Mouse (Mus musculus) embryonic facial prominence, embryonic 10.5 days (tissue): ENCODE data around the gene Hist1h2bl. TPM values are rescaled to one million over a fixed set of nuclear protein-coding genes. Genes with fewer than 3 reads are reported as not detected.
"Not testable (repeated sequence)": the region's sequence is repeated elsewhere in the genome, so short reads cannot be mapped to it uniquely, and the experiment has no call there.

Experiments
- DNase-seq: peaks from one replicate; pipeline ENCODE4 v3.0.0-alpha.2; 2017; ENCODE audit warnings: low spot score
- H3K27ac ChIP-seq: fragments of 300-500 bp; sonication (generic); replicated peaks from 2 replicates; pipeline ENCODE4 v1.5.1; 2016; ENCODE audit warnings: mild to moderate bottlenecking
- H3K27me3 ChIP-seq: fragments of 300-500 bp; sonication (generic); replicated peaks from 2 replicates; pipeline ENCODE4 v1.6.1; 2016; ENCODE audit warnings: low read depth, mild to moderate bottlenecking; ENCODE audit not compliant: poor library complexity, severe bottlenecking
- H3K36me3 ChIP-seq: fragments of 300-500 bp; sonication (generic); replicated peaks from 2 replicates; pipeline ENCODE4 v1.6.1; 2016; ENCODE audit warnings: mild to moderate bottlenecking, moderate library complexity
- H3K4me1 ChIP-seq: fragments of 300-500 bp; sonication (generic); 2 replicates; pipeline ENCODE4 v1.6.1; 2016
- H3K4me3 ChIP-seq: fragments of 300-500 bp; sonication (generic); 2 replicates; pipeline ENCODE4 v1.5.1; 2016; ENCODE audit warnings: mild to moderate bottlenecking, moderate library complexity
- H3K9me3 ChIP-seq: fragments of 300-500 bp; sonication (generic); 2 replicates; pipeline ENCODE4 v1.6.1; 2016; ENCODE audit warnings: mild to moderate bottlenecking
- WGBS: fragments of 180-500 bp; shearing (Covaris S2); methylation state at CpG from one replicate; pipeline ENCODE4 v1.1.7; 2016; 5-methylcytosine and 5-hydroxymethylcytosine counted together
- polyA plus RNA-seq: library from polyadenylated mRNA; unstranded; fragments of >200 nt; fragmentation: Nextera tagmentation; extraction: Ambion mirVana; gene quantifications from 2 replicates; pipeline ENCODE4 v1.2.1, GENCODE M21; 2016

The Hist1h2bl gene
- polyA plus RNA-seq, 1 experiment from 2014 or later: 1.6 TPM

DNA sequence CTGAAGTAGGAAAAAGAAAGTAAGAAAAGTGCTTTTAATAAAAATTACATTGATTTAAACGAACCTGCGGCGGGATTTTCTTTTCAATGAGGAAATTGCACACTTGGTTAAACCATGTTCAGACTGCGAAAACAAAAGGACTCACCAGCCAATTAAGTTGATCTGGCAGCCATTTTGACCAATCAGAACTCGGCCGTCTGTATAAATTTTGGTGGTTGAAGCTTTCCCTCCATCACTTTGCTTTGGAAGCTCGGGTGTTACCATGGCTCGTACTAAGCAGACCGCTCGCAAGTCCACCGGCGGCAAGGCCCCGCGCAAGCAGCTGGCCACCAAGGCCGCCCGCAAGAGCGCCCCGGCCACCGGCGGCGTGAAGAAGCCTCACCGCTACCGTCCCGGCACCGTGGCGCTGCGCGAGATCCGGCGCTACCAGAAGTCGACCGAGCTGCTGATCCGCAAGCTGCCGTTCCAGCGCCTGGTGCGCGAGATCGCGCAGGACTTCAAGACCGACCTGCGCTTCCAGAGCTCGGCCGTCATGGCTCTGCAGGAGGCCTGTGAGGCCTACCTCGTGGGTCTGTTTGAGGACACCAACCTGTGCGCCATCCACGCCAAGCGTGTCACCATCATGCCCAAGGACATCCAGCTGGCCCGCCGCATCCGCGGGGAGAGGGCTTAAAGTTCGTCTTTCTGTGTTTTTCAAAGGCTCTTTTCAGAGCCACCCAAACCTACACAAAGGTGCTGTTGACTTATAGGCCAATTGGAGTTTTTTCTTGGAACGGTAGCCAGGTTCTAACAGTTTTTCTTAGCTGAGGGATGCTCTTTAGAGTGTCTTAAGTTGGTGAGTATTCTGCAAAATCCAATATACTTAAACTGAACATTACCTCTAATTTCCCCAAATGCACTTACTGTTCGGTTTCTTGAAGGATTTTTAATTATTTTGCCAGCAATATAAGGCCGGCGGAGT lies 1.7 kb upstream of the Hist1h2bl start, which contains the start of gene Hist1h3h:
Gene Hist1h3h (plus strand): TSS at position 263 of the 961 bp plus-strand sequence.
- not testable (repeated sequence) for H3K36me3 ChIP-seq, H3K9me3 ChIP-seq, H3K27me3 ChIP-seq
- under 1% methylated on average over 30 of the region's 56 CpGs for WGBS
- Histone ChIP-seq H3K27ac (peak within 1 kb of the TSS; percentile 96), H3K4me1 (peaks cover 36% of the 10 kb centered on the region), H3K4me3 (peak within 1 kb of the TSS; percentile 65)
- peak; percentile 87 for DNase-seq

DNA sequence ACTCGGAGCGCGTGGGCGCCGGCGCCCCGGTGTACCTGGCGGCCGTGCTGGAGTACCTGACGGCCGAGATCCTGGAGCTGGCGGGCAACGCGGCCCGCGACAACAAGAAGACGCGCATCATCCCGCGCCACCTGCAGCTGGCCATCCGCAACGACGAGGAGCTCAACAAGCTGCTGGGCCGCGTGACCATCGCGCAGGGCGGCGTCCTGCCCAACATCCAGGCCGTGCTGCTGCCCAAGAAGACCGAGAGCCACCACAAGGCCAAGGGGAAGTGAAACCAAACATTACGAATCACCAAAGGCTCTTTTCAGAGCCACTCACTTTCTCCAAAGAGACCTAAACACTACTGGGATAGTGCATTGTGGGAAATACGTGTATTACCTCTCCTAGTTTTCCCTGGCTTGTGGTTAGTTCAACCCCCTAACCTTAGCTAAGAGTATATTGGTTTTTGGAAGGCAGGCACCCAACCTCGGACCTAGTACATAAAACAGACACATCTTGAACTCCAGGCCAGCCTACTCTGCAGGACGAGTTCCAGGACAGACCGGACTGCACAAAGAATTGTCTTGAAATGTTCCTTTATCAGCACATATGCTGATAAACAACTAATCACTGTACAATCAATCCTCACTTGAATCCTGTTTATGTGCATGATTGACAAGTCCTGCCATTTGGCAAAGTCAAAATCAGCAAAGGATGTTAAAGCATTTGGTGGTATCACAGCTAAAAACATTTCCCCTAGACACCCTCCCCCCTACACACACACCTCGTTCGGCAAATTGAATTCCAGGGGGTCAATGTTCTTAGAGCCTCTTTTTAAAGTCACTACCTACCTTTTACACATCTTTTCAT lies 823 bp upstream of the Hist1h2bl start:
- Histone ChIP-seq H3K4me3 (peak overlapping the region; percentile 64), H3K27ac (peak overlapping the region; percentile 95), H3K4me1 (peaks cover 32% of the 10 kb centered on the region)
- not testable (repeated sequence) for H3K9me3 ChIP-seq, H3K27me3 ChIP-seq, H3K36me3 ChIP-seq
- WGBS: under 1% methylated on average over 16 of the region's 38 CpGs
- peak; percentile 62 for DNase-seq

DNA sequence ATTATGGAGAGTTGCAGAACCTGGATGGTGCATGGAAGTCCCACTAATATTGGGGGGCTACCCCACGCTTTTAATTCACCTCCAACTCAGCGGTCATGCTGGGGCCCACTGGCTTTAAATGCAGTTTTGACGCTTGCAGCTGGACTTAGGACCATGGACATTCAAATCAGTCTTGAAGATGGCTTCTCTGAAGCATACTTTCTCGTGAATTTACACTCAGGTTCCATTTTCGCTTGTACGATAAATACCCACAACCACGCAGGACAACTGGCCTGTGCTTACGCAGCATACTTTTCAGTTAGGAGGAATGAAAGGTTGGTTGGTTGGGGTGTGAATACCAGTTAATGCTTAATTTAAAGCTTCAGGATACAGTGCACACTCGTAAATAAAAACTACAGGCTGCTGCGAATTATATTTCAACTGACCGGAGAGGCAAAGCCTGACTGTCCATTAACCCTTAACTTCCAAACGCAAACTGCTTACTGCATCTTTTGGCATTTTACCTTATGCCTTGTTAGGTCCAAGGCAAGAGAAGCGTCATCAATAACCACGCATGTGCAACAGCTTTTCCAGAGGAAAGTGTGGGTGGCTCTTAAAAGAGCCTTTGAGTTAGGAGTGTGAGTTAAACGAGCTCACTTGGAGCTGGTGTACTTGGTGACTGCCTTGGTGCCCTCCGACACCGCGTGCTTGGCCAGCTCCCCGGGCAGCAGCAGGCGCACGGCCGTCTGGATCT lies 646 bp downstream of the Hist1h2bl start:
- DNase-seq: peak; percentile 50
- 1% methylated on average over 22 of the region's 22 CpGs for WGBS
- Histone ChIP-seq H3K27me3 (no peaks in the 10 kb centered on the region), H3K36me3 (no peaks in the 10 kb centered on the region), H3K27ac (peak overlapping the region; percentile 93), H3K4me1 (peaks cover 28% of the 10 kb centered on the region), H3K4me3 (peak overlapping the region; percentile 61), H3K9me3 (no peaks in the 10 kb centered on the region)

GRCm38 (mm10) chr13:21714725-21715124 lies 1.2 kb downstream of the Hist1h2bl start:
- peaks cover 24% of the 10 kb centered on the region for H3K4me1 ChIP-seq
- DNase-seq: peak; percentile 57
- peak overlapping the region; percentile 93 for H3K27ac ChIP-seq
- H3K36me3 ChIP-seq: no peaks in the 10 kb centered on the region
- H3K9me3 ChIP-seq: no peaks in the 10 kb centered on the region
- WGBS: 2% methylated on average over 7 of the region's 7 CpGs
- H3K4me3 ChIP-seq: peak overlapping the region; percentile 61
- no peaks in the 10 kb centered on the region for H3K27me3 ChIP-seq

DNA sequence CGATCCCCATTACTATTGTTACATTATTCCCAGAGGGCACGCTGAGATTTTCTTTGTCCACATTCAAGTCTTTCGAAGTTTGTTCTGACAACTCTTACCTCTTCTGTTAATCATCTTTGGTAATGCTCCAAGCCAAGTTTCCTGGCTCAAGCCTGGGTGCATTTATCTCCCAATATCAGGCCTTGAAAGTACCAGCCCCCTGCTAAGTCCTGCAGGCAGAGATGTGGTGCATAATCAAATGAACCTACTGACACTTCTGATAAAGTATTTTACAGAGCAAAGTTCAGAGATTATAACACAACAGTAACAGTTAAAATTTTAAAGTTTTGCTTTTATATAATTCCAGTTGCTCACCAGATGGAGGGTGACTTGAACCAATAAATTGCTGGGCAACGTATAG lies 4.2 kb downstream of the Hist1h2bl start:
- H3K4me3 ChIP-seq: peak overlapping the region; percentile 71
- 35% methylated on average over 4 of the region's 4 CpGs for WGBS
- no peak for DNase-seq
- H3K4me1 ChIP-seq: peaks cover 14% of the 10 kb centered on the region
- no peaks in the 10 kb centered on the region for H3K27me3 ChIP-seq
- H3K27ac ChIP-seq: no peak overlapping the region
- no peaks in the 10 kb centered on the region for H3K9me3 ChIP-seq
- H3K36me3 ChIP-seq: no peaks in the 10 kb centered on the region

GRCm38 (mm10) chr13:21710821-21711525 lies 5.0 kb downstream of the Hist1h2bl start:
- DNase-seq: peak; percentile 75
- WGBS: 3% methylated on average over 22 of the region's 22 CpGs
- Histone ChIP-seq H3K36me3 (no peaks in the 10 kb centered on the region), H3K9me3 (no peaks in the 10 kb centered on the region), H3K4me3 (peak overlapping the region; percentile 71), H3K4me1 (peaks cover 14% of the 10 kb centered on the region), H3K27ac (peak overlapping the region; percentile 66), H3K27me3 (no peaks in the 10 kb centered on the region)

DNA sequence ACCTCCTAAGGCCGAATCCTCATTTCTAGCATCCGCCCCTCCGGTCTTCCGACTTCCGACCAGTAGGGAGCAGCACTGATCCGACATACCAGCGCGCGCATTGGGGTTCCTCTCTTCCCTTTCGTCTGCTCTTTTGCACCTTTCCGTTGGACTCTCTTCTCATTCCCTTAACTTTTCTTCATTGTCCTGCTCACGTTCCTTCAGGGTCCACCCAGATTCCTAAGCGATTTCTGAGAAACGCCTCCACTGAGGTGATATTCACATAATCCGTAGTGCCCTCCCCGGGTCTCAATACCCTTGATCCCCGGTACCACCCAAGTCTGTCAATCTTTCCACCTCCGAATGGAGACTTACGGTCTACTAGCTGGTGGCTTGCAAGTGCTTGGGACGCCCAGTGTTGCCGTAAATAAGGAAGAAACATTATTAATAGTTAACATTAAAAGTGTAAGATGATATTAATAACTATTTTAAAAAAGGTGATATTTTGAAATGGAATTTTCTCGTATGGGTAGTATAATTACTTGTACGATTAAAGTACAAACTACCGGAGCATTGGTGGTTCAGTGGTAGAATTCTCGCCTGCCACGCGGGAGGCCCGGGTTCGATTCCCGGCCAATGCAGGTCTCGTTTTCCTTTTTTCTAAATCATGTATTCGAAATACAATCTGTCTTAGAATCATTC lies 5.8 kb downstream of the Hist1h2bl start:
- Histone ChIP-seq H3K27ac (peak overlapping the region; percentile 86), H3K4me3 (peak overlapping the region; percentile 71), H3K9me3 (no peaks in the 10 kb centered on the region), H3K36me3 (no peaks in the 10 kb centered on the region), H3K27me3 (no peaks in the 10 kb centered on the region), H3K4me1 (peaks cover 10% of the 10 kb centered on the region)
- WGBS: under 1% methylated on average over 32 of the region's 32 CpGs
- DNase-seq: peak; percentile 89

- no peaks in the 10 kb centered on the region for H3K36me3 ChIP-seq
- no peak overlapping the region for H3K4me3 ChIP-seq
- no peak overlapping the region for H3K27ac ChIP-seq
- no peak for DNase-seq
- no peaks in the 10 kb centered on the region for H3K9me3 ChIP-seq
- WGBS: 74% methylated on average over 4 of the region's 4 CpGs
- peaks cover 4% of the 10 kb centered on the region; the same call in 1 of the 2 replicates for H3K4me1 ChIP-seq
- no peaks in the 10 kb centered on the region for H3K27me3 ChIP-seq
Observed at GRCm38 (mm10) chr13:21706669-21707068, 9.3 kb downstream of the Hist1h2bl start.

DNA sequence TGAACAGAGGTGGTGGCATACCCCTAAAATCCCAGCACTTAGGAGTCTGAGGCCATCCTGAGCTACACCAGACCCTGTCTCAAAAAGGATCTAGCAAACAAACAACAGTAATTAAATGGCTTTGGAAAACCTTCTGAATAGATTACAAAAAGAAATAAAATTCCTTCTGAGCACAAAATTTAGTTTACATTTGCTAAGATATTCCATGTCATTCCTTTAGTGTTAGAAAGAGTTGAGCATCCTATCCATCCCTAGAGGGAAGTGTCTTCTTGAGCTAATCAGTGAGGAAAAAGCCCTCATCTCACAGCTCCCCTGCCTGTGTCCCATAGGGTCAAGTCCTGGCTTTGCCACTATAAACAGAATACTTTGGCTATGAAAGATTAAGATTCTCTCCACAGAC lies 18.1 kb downstream of the Hist1h2bl start, which contains the start of gene Olfr1359:
Gene Olfr1359 (plus strand): TSS at position 301 of the 400 bp plus-strand sequence.
- Histone ChIP-seq H3K4me1 (no peaks in the 10 kb centered on the region), H3K27ac (no peak within 1 kb of the TSS), H3K27me3 (no peaks in the 10 kb centered on the region), H3K9me3 (no peaks in the 10 kb centered on the region), H3K4me3 (no peak within 1 kb of the TSS), H3K36me3 (no peaks in the 10 kb centered on the region)
- DNase-seq: no peak

DNA sequence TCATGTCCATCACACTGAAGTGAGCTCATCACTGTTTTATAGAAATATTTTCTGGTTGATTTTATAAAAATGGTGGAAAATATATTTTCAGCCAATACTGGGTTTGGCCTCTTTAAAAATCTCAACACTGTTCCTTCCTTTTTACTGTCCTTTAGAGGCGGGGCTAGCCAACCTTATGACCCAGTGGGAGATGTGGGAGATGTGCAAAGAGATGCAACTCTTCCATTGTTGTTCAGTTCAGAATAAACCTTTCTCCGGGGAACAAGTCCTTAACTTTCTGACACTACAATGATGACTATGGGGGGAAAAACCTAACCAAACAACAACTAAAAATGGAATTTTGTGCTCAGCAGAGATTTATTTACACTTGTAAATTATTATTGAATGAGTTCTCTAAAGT lies 38.6 kb downstream of the Hist1h2bl start, which contains the start of gene Olfr1360:
Gene Olfr1360 (minus strand): TSS at position 101 of the 400 bp plus-strand sequence.
- Histone ChIP-seq H3K27ac (no peak within 1 kb of the TSS), H3K27me3 (no peaks in the 10 kb centered on the region), H3K36me3 (no peaks in the 10 kb centered on the region), H3K4me3 (no peak within 1 kb of the TSS), H3K9me3 (no peaks in the 10 kb centered on the region), H3K4me1 (no peaks in the 10 kb centered on the region)
- DNase-seq: no peak
- 82% methylated on average over 2 of the region's 2 CpGs for WGBS
